Mouse (Mus musculus) left cerebral cortex, postnatal 25 days (tissue): ENCODE data around the gene Clic3. TPM values are rescaled to one million over a fixed set of nuclear protein-coding genes. Genes with fewer than 3 reads are reported as not detected.

Source experiments
- DNase-seq, 2 experiments: peaks; one replicate each; pipeline ENCODE4 v3.0.0; 2022; ENCODE audit warnings: low spot score in 2 of 2, mixed read lengths in 1 of 2
- intact Hi-C: fragments of 180-260 bp; cut with DNase I; formaldehyde crosslinking; loops from one replicate; pipeline ENCODE4 v1.15.1; 2025
- microRNA-seq, 2 experiments: library from miRNA; unstranded; fragments of <30 nt; microRNA quantifications; one replicate each; pipeline ENCODE4 v1.2.0; 2022
- total RNA-seq, 2 experiments: library from RNA; stranded (reverse); gene quantifications; 2 replicates each; pipeline ENCODE4 v1.2.3; 2021

The Clic3 gene
- total RNA-seq, 2 experiments from 2014 or later = 0.69 TPM; not detected in 1

DNA sequence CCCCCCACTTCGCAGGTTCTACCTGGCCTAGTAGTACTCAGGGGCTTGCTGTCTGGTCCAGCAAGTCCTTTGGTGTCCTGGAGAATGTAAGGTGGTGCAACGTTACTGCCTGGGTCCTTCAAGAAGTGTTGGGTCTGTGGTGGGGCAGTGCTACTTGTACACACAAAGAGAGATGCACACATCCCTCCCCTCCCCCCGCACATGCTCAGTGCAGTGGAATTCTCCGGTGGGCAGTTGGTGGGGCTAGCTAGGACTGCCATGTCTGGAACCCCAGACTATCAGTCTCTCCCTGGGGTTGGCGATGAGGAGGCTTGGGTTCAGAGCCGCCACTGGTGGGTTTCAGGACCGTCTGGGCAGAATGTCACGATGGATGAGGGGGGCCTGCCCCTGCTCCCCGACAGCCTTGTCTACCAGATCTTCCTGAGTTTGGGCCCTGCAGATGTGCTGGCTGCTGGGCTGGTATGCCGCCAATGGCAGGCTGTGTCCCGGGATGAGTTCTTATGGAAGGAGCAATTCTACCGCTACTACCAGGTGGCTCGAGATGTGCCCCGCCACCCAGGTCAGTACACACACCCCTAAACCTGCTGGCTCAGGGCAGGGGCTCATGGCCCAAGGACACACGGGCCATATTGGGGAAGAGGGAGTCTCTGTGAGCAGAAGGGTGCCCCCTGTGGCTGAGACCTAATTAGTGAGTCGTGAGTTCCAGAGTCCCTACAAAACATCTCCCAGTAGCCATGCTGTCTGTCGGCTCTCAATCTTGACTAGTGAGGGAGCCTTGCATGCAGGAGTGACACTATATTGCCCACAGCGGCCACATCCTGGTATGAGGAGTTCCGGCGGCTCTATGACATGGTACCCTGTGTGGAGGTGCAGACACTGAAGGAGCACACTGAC, 45.2 kb downstream of the Clic3 start, which contains the start of gene C8g:
C8g (minus strand) TSS at position 127 of the 894 bp plus-strand sequence.
- DNase-seq = no peak
- intact Hi-C loops = loop anchor here (2.0 kb wide), 2 partner anchors 41 to 73 kb away; partner anchors contain the start of genes Abca2 and Paxx

DNA sequence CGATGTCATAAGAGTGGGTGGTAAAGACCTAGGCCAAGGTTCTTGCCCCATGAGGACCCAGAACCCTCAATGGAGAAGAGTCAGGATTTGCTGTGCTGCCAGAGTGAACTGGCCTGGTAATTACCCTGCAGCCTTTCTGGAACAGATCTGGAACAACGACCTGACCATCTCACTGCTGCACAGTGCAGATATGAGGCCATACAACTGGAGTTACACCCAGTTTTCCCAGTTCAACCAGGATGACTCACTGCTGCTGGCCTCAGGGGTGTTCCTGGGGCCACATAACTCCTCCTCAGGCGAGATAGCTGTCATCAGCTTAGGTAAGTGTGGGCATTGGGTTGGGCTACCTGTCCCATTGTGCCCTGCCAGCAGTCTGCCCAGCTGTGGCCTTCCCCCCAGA, 46.1 kb downstream of the Clic3 start:
- DNase-seq = no peak
- intact Hi-C loops = no loop called here

DNA sequence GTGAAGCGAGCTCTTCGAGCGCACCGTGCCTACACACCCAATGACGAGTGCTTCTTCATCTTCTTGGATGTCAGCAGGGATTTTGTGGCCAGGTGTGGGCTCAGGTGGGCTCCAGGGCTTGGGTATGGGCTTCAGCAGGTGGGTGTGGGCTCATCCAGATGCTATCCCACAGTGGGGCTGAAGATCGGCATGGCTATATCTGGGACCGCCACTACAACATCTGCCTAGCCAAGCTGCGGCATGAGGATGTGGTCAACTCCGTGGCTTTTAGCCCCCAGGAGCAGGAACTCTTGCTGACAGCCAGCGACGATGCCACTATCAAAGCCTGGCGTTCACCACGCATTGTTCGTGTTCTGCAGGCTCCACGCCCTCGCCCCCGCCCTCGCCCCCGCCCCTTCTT, 47.9 kb downstream of the Clic3 start:
- no peak for DNase-seq
- intact Hi-C loops = no loop called here

DNA sequence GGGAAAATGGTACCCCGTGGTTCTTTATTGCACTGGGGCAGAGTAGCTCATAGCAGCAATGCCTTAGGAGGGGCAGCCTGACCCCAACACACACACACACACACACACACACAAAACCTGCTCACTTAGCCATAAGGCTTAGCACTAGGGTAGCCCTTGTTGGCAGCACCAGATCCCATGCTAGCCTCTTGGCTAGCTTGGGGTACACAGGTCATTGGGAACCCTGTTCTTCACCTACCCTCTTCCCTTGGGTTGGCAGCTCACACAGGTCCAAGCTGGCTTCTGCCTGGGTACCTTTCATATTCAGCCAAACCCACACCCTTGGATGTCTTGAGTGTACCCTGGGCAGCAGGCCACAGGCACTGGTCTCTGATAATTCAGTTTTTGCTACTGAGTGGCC, 48.4 kb downstream of the Clic3 start:
- intact Hi-C loops = no loop called here
- no peak for DNase-seq

DNA sequence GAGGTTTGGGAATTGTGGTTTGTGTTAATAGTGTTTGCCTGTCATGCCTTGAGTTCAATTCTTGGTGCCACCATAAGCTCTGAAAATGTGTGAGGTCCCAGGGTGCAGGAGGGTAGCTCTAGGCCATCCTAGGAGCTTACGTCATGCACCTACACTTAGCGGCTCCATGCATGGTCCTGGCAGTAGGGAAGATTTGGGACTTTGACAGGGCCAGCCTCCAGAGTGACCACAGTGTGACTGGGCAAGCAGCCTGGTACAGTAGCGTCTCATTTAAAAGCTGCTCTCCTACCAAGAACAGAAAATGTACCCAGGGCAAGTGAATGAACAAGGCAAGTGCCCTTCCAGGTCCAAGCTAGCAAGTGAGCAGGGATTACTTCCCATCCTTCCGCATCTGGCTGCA, 49.2 kb downstream of the Clic3 start:
- intact Hi-C loops = no loop called here
- DNase-seq = no peak

DNA sequence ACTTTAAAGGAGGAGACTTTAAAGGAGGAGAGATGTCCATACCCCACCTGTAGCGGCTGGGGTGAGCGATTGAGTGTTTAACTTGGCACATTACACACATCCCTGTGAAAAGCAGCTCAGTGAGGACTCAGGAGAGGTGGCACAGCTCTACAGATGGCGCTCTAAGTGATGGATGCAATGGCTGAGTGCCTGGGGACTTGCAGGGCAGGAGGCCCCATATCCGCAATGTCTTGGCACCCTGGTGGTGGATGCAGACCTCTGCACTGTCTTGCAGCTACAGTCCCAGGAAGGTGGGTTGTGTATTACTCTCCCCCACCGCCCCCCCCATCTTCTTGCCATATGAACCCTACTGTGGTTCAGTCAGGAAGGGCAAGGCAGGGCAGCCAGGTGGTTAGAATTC, 50.3 kb downstream of the Clic3 start:
- intact Hi-C loops = no loop called here
- DNase-seq = no peak

Small RNA genes within 50 kb of the gene (microRNA-seq; reads per million reads assigned to microRNA genes)
- 7.2 to 7.4 reads per million in 2 experiments for gene Mir3087

Other genes starting within 250 kb of the Clic3 start
- 10 to 100 TPM; 50.8 to 51.8 TPM for gene Nelfb, start 245.3 kb upstream of the Clic3 start, total RNA-seq
- gene Stpg3, start 242.2 kb upstream of the Clic3 start, total RNA-seq = under 1 TPM in 1 of 2 experiments, not detected in 1; 0.23 TPM
- not detected for gene Fam166a, start 238.1 kb upstream of the Clic3 start, total RNA-seq
- gene Tubb4b, start 232.1 kb upstream of the Clic3 start, total RNA-seq = 100 to 1,000 TPM; 376 to 398 TPM
- not detected for gene Slc34a3, start 222.5 kb upstream of the Clic3 start, total RNA-seq
- not detected for gene Rnf224, start 220.1 kb upstream of the Clic3 start, total RNA-seq
- 100 to 1,000 TPM; 243 to 256 TPM for gene Rnf208, start 214.6 kb upstream of the Clic3 start, total RNA-seq
- gene Cysrt1, start 214.4 kb upstream of the Clic3 start, total RNA-seq = not detected
- gene AL732309.1, start 210.0 kb upstream of the Clic3 start, total RNA-seq = 1 to 10 TPM; 1.6 to 2.9 TPM
- gene Tmem203, start 201.4 kb upstream of the Clic3 start, total RNA-seq = 10 to 100 TPM; 32.8 to 37.3 TPM
- 10 to 100 TPM; 14.4 to 15.5 TPM for gene Tprn, start 194.2 kb upstream of the Clic3 start, total RNA-seq
- gene Ssna1, start 184.4 kb upstream of the Clic3 start, total RNA-seq = 10 to 100 TPM; 67.2 to 69.6 TPM
- 10 to 100 TPM; 73.0 to 77.2 TPM for gene Anapc2, start 184.4 kb upstream of the Clic3 start, total RNA-seq
- not detected for gene Tmem210, start 168.7 kb upstream of the Clic3 start, total RNA-seq
- not detected for gene Lrrc26, start 166.9 kb upstream of the Clic3 start, total RNA-seq
- gene Grin1, start 137.7 kb upstream of the Clic3 start, total RNA-seq = 100 to 1,000 TPM; 435 to 455 TPM
- 10 to 100 TPM; 55.0 to 59.5 TPM for gene Man1b1, start 124.5 kb upstream of the Clic3 start, total RNA-seq
- 10 to 100 TPM; 28.2 to 33.2 TPM for gene Dpp7, start 100.5 kb upstream of the Clic3 start, total RNA-seq
- gene Uap1l1, start 91.2 kb upstream of the Clic3 start, total RNA-seq = 10 to 100 TPM; 11.3 to 14.0 TPM
- gene Sapcd2, start 84.5 kb upstream of the Clic3 start, total RNA-seq = 1 to 10 TPM; 1.9 to 2.5 TPM
- gene Entpd2, start 61.0 kb upstream of the Clic3 start, total RNA-seq = 10 to 100 TPM; 11.7 to 13.2 TPM
- gene Npdc1, start 57.5 kb upstream of the Clic3 start, total RNA-seq = 100 to 1,000 TPM; 331 to 339 TPM
- under 1 TPM; 0.32 to 0.37 TPM for gene Fut7, start 33.6 kb upstream of the Clic3 start, total RNA-seq
- gene Abca2, start 28.1 kb upstream of the Clic3 start, total RNA-seq = 100 to 1,000 TPM; 154 to 165 TPM
- gene Paxx, start 4.3 kb downstream of the Clic3 start, total RNA-seq = 10 to 100 TPM; 68.6 to 81.0 TPM
- gene Ptgds, start 13.2 kb downstream of the Clic3 start, total RNA-seq = 1,000 to 10,000 TPM; 1,926 to 2,241 TPM
- gene Lcn12, start 37.1 kb downstream of the Clic3 start, total RNA-seq = not detected
- 100 to 1,000 TPM; 112 to 127 TPM for gene Fbxw5, start 43.9 kb downstream of the Clic3 start, total RNA-seq
- gene C8g, start 44.9 kb downstream of the Clic3 start, total RNA-seq = 1 to 10 TPM; 1.1 to 1.7 TPM
- 10 to 100 TPM in 1 of 2 experiments, 1 to 10 TPM in 1; 9.6 to 10.4 TPM for gene Traf2, start 90.1 kb downstream of the Clic3 start, total RNA-seq
- gene Edf1, start 101.0 kb downstream of the Clic3 start, total RNA-seq = 100 to 1,000 TPM; 202 to 214 TPM
- gene Mamdc4, start 118.0 kb downstream of the Clic3 start, total RNA-seq = 1 to 10 TPM in 1 of 2 experiments, under 1 TPM in 1; 0.69 to 2.1 TPM
- gene Phpt1, start 118.4 kb downstream of the Clic3 start, total RNA-seq = 10 to 100 TPM; 73.8 to 74.3 TPM
- gene Ajm1, start 124.9 kb downstream of the Clic3 start, total RNA-seq = 100 to 1,000 TPM; 109 to 120 TPM
- 100 to 1,000 TPM; 136 to 152 TPM for gene Rabl6, start 151.7 kb downstream of the Clic3 start, total RNA-seq
- not detected for gene Ccdc183, start 160.8 kb downstream of the Clic3 start, total RNA-seq
- gene Tmem141, start 165.2 kb downstream of the Clic3 start, total RNA-seq = 10 to 100 TPM; 26.7 to 27.7 TPM
- gene Fcna, start 171.2 kb downstream of the Clic3 start, total RNA-seq = under 1 TPM; 0.44 to 0.55 TPM
- gene Lcn8, start 196.3 kb downstream of the Clic3 start, total RNA-seq = not detected
- gene Lcn5, start 201.1 kb downstream of the Clic3 start, total RNA-seq = not detected
- not detected for gene Lcn6, start 219.9 kb downstream of the Clic3 start, total RNA-seq
- not detected for gene Lcn10, start 225.9 kb downstream of the Clic3 start, total RNA-seq
- gene Obp2a, start 243.2 kb downstream of the Clic3 start, total RNA-seq = not detected
- gene Bmyc, start 249.9 kb downstream of the Clic3 start, total RNA-seq = 10 to 100 TPM; 85.6 to 89.4 TPM